Mouse (Mus musculus) small intestine, adult 2 months (tissue): ENCODE data around the gene Abcc4. TPM values are rescaled to one million over a fixed set of nuclear protein-coding genes. Genes with fewer than 3 reads are reported as not detected.

ENCODE experiments used
- H3K27ac ChIP-seq: fragments of 200-500 bp; 2 replicates; pipeline ENCODE4 v1.5.1; 2012; ENCODE audit warnings: low read depth, low read length, control low read depth, inconsistent platforms; ENCODE audit not compliant: insufficient read depth
- H3K27me3 ChIP-seq: fragments of 200-500 bp; 2 replicates; pipeline ENCODE4 v1.6.1; 2012; ENCODE audit warnings: mild to moderate bottlenecking, moderate library complexity, low read length, inconsistent platforms; ENCODE audit not compliant: control insufficient read depth, insufficient read depth
- H3K36me3 ChIP-seq: fragments of 200-500 bp; 2 replicates; pipeline ENCODE4 v1.6.1; 2012; ENCODE audit warnings: mild to moderate bottlenecking, low read length, control low read depth, inconsistent platforms; ENCODE audit not compliant: control insufficient read depth, insufficient read depth
- H3K4me1 ChIP-seq: fragments of 200-500 bp; 2 replicates; pipeline ENCODE4 v1.6.1; 2012; ENCODE audit warnings: low read length, inconsistent platforms, mixed read lengths; ENCODE audit not compliant: control insufficient read depth, insufficient read depth, insufficient read length
- H3K4me3 ChIP-seq: fragments of 200-500 bp; 2 replicates; pipeline ENCODE4 v1.5.1; 2012; ENCODE audit warnings: low read depth, mild to moderate bottlenecking, control low read depth, inconsistent platforms, low read length, moderate library complexity
- CTCF ChIP-seq: fragments of 200-500 bp; IDR thresholded peaks from 2 replicates; pipeline ENCODE4 v1.5.1; 2012; ENCODE audit warnings: low read depth, mild to moderate bottlenecking, control low read depth, inconsistent platforms, low read length, moderate library complexity, mixed read lengths; ENCODE audit not compliant: insufficient replicate concordance, insufficient read length; ENCODE audit errors: extremely low read depth
- POLR2A ChIP-seq: fragments of 200-500 bp; IDR thresholded peaks from 2 replicates; pipeline ENCODE4 v1.6.1; 2012; ENCODE audit warnings: low read depth, mild to moderate bottlenecking, control low read depth, inconsistent platforms, low read length, moderate library complexity
- WGBS: fragments of 180-500 bp; shearing (Covaris S2); methylation state at CpG from one replicate; pipeline ENCODE4 v1.1.7; 2018; 5-methylcytosine and 5-hydroxymethylcytosine counted together
- polyA plus RNA-seq: library from polyadenylated mRNA; depleted of rRNA; stranded (reverse); fragments of >200 nt; gene quantifications from 2 replicates; pipeline ENCODE4 v1.2.3, GENCODE M21; 2012

Gene Abcc4
- polyA plus RNA-seq, 1 experiment: 1.3 TPM

GRCm38 (mm10) chr14:118579013-118579728, 126.8 kb downstream of the Abcc4 start:
- H3K27ac ChIP-seq: no peak overlapping the region
- H3K4me3 ChIP-seq: no peak overlapping the region
- no peak for TF ChIP-seq POLR2A
- TF ChIP-seq CTCF: no peak
- no peaks in the 10 kb centered on the region for H3K36me3 ChIP-seq
- no peaks in the 10 kb centered on the region for H3K4me1 ChIP-seq
- WGBS: 65% methylated on average over 19 of the region's 19 CpGs
- no peaks in the 10 kb centered on the region for H3K27me3 ChIP-seq

- H3K4me1 ChIP-seq: no peaks in the 10 kb centered on the region
- no peaks in the 10 kb centered on the region for H3K27me3 ChIP-seq
- H3K4me3 ChIP-seq: no peak overlapping the region
- 87% methylated on average over 5 of the region's 5 CpGs for WGBS
- H3K36me3 ChIP-seq: no peaks in the 10 kb centered on the region
- H3K27ac ChIP-seq: no peak overlapping the region
- no peak for TF ChIP-seq POLR2A
These were observed 128.1 kb downstream of the Abcc4 start for GRCm38 (mm10) chr14:118577895-118578294.

- Histone ChIP-seq H3K4me3 (no peak overlapping the region), H3K27ac (no peak overlapping the region), H3K4me1 (no peaks in the 10 kb centered on the region), H3K36me3 (no peaks in the 10 kb centered on the region), H3K27me3 (no peaks in the 10 kb centered on the region)
- TF ChIP-seq CTCF: no peak
- TF ChIP-seq POLR2A: no peak
- WGBS: 79% methylated on average over 9 of the region's 9 CpGs
These were observed 133.3 kb downstream of the Abcc4 start for GRCm38 (mm10) chr14:118572688-118573245.

DNA sequence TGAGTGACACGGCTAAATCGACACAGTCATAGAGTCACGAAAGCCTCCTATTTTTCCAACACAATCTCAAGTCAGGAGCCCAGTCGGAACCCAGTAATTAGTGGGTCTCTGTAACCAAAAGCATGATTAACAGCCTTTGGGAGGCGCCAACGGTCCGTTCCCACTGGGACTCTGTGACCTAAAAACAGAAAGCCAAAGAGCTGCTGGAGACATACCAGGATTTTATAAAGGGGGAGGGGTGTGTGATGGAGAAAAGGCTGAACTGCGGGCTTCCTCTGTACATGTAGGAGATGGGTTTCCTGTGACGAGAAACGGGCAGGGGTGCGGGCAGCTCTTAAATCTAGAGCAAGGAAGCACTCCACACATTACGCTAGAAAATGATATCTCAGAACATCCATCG, 136.4 kb downstream of the Abcc4 start:
- Histone ChIP-seq H3K27ac (no peak overlapping the region), H3K27me3 (no peaks in the 10 kb centered on the region), H3K4me1 (no peaks in the 10 kb centered on the region), H3K4me3 (no peak overlapping the region), H3K36me3 (no peaks in the 10 kb centered on the region)
- TF ChIP-seq POLR2A (no peak), CTCF (no peak)
- 94% methylated on average over 13 of the region's 13 CpGs for WGBS

GRCm38 (mm10) chr14:118568116-118568673, 137.8 kb downstream of the Abcc4 start:
- Histone ChIP-seq H3K4me3 (no peak overlapping the region), H3K27me3 (no peaks in the 10 kb centered on the region), H3K4me1 (no peaks in the 10 kb centered on the region), H3K36me3 (no peaks in the 10 kb centered on the region), H3K27ac (no peak overlapping the region)
- 42% methylated on average over 17 of the region's 17 CpGs for WGBS
- TF ChIP-seq POLR2A: no peak
- TF ChIP-seq CTCF: no peak

- Histone ChIP-seq H3K4me1 (no peaks in the 10 kb centered on the region), H3K27ac (no peak overlapping the region), H3K4me3 (no peak overlapping the region), H3K27me3 (no peaks in the 10 kb centered on the region), H3K36me3 (no peaks in the 10 kb centered on the region)
- TF ChIP-seq CTCF (no peak), POLR2A (no peak)
- 61% methylated on average over 5 of the region's 5 CpGs for WGBS
These were observed 139.2 kb downstream of the Abcc4 start for GRCm38 (mm10) chr14:118566809-118567208.

GRCm38 (mm10) chr14:118566214-118566688, 139.8 kb downstream of the Abcc4 start:
- no peak overlapping the region for H3K4me3 ChIP-seq
- H3K4me1 ChIP-seq: no peaks in the 10 kb centered on the region
- no peak overlapping the region for H3K27ac ChIP-seq
- no peak for TF ChIP-seq POLR2A
- no peak for TF ChIP-seq CTCF
- WGBS: 19% methylated on average over 12 of the region's 12 CpGs
- no peaks in the 10 kb centered on the region for H3K36me3 ChIP-seq
- no peaks in the 10 kb centered on the region for H3K27me3 ChIP-seq
